Mouse (Mus musculus): ENCODE results near the gene Gm5930. TPM values are rescaled to one million over a fixed set of nuclear protein-coding genes. Genes with fewer than 3 reads are reported as not detected.
"Not testable (repeated sequence)": the region's sequence is repeated elsewhere in the genome, so short reads cannot be mapped to it uniquely, and the experiment has no call there.

The Gm5930 gene
- total RNA-seq (2021), result not detected

GRCm38 (mm10) chr14:44338484-44338883, at the start of gene Gm5930:
Gm5930 (minus strand) TSS chr14:44338584.
- not testable (repeated sequence) for DNase-seq (ENCODE audit: extremely low spot score in 1 of 2, low spot score in 1 of 2)

GRCm38 (mm10) chr14:44384233-44384632, 45.8 kb upstream of the Gm5930 start:
- not testable (repeated sequence) for DNase-seq (ENCODE audit: extremely low spot score in 1 of 2, low spot score in 1 of 2)

GRCm38 (mm10) chr14:44365057-44365456, 26.7 kb upstream of the Gm5930 start, which contains the start of gene Gm8229:
Gm8229 (plus strand) TSS chr14:44365357.
- not testable (repeated sequence) for DNase-seq (ENCODE audit: extremely low spot score in 1 of 2, low spot score in 1 of 2)

GRCm38 (mm10) chr14:44362301-44362700, 23.9 kb upstream of the Gm5930 start:
- not testable (repeated sequence) for DNase-seq (ENCODE audit: extremely low spot score in 1 of 2, low spot score in 1 of 2)

GRCm38 (mm10) chr14:44361416-44361815, 23.0 kb upstream of the Gm5930 start:
- not testable (repeated sequence) for DNase-seq (ENCODE audit: extremely low spot score in 1 of 2, low spot score in 1 of 2)

GRCm38 (mm10) chr14:44312049-44312448, 26.3 kb downstream of the Gm5930 start:
- DNase-seq (ENCODE audit: extremely low spot score in 1 of 2, low spot score in 1 of 2), result not testable (repeated sequence)

- not testable (repeated sequence) for DNase-seq (ENCODE audit: extremely low spot score in 1 of 2, low spot score in 1 of 2)
Measured at GRCm38 (mm10) chr14:44285280-44285679, 53.1 kb downstream of the Gm5930 start, which contains the start of gene Gm8220. Gm8220 (plus strand) TSS chr14:44285580.

Other genes starting within 250 kb of the Gm5930 start
- not detected for gene Ear2, start 235.9 kb downstream of the Gm5930 start, total RNA-seq (2021)
- gene Gm3327, start 214.7 kb downstream of the Gm5930 start, total RNA-seq (2021), result not detected
- gene Gm8212, start 140.9 kb downstream of the Gm5930 start, total RNA-seq (2021), result not detected
- not detected for gene 4930503E14Rik, start 125.3 kb downstream of the Gm5930 start, total RNA-seq (2021)
- gene Gm8220, start 53.0 kb downstream of the Gm5930 start, total RNA-seq (2021), result not detected
- gene Gm8229, start 26.8 kb upstream of the Gm5930 start, total RNA-seq (2021), result not detected
- not detected for gene Gm3371, start 72.1 kb upstream of the Gm5930 start, total RNA-seq (2021)
- not detected for gene Gm8232, start 95.1 kb upstream of the Gm5930 start, total RNA-seq (2021)
- not detected for gene BC061237, start 153.9 kb upstream of the Gm5930 start, total RNA-seq (2021)
- gene Gm17093, start 179.7 kb upstream of the Gm5930 start, total RNA-seq (2021), result not detected
- gene Gm8247, start 244.6 kb upstream of the Gm5930 start, total RNA-seq (2021), result not detected